Mouse (Mus musculus): ENCODE data around the gene Mycbpap.

- TF ChIP-seq CTCF (IDR thresholded peaks at IDR 0.05; ENCODE audit: low read depth) (no peak), EP300 (optimal IDR thresholded peaks at IDR 0.05) (no peak)
Measured at GRCm38 (mm10) chr11:94488767-94489533, 32.6 kb downstream of the Mycbpap start.
